Mouse (Mus musculus) stomach, embryonic 16.5 days (tissue): Measurements from ENCODE around the gene Glis3. TPM values are rescaled to one million over a fixed set of nuclear protein-coding genes. Genes with fewer than 3 reads are reported as not detected.

Experiments used
- ATAC-seq: fragments of 200-750 bp; cut with Nextera tagmentation; 2 replicates; pipeline ENCODE4 v1.8.0; 2017; ENCODE audit warnings: moderate number of reproducible peaks, moderate TSS enrichment; ENCODE audit not compliant: insufficient read depth, low FRiP score
- H3K27ac ChIP-seq: fragments of 300-500 bp; sonication (generic); 2 replicates; pipeline ENCODE4 v1.5.1; 2014; ENCODE audit warnings: low read length
- H3K27me3 ChIP-seq: fragments of 300-500 bp; sonication (generic); 2 replicates; pipeline ENCODE4 v1.6.1; 2014; ENCODE audit warnings: low read length, control low read depth, mixed read lengths; ENCODE audit not compliant: control insufficient read depth, insufficient read depth
- H3K36me3 ChIP-seq: fragments of 300-500 bp; sonication (generic); 2 replicates; pipeline ENCODE4 v1.6.1; 2014; ENCODE audit warnings: low read length; ENCODE audit not compliant: control insufficient read depth, insufficient read depth
- H3K4me1 ChIP-seq: fragments of 300-500 bp; sonication (generic); 2 replicates; pipeline ENCODE4 v1.6.1; 2014; ENCODE audit warnings: low read length, control low read depth, mixed read lengths; ENCODE audit not compliant: control insufficient read depth, insufficient read depth
- H3K4me2 ChIP-seq: fragments of 300-500 bp; sonication (generic); 2 replicates; pipeline ENCODE4 v1.6.1; 2014; ENCODE audit warnings: low read depth, low read length, mixed read lengths
- H3K4me3 ChIP-seq: fragments of 300-500 bp; sonication (generic); replicated peaks from 2 replicates; pipeline ENCODE4 v1.5.1; 2014; ENCODE audit warnings: mild to moderate bottlenecking, low read length
- H3K9ac ChIP-seq: fragments of 300-500 bp; sonication (generic); 2 replicates; pipeline ENCODE4 v1.6.1; 2014; ENCODE audit warnings: low read length
- H3K9me3 ChIP-seq: fragments of 300-500 bp; sonication (generic); replicated peaks from 2 replicates; pipeline ENCODE4 v1.6.1; 2016; ENCODE audit warnings: low read length, control low read depth; ENCODE audit not compliant: control insufficient read depth
- WGBS: fragments of 180-500 bp; shearing (Covaris S2); extraction: QIAGEN DNeasy Blood & Tissue Kit; methylation state at CpG from one replicate; pipeline ENCODE4 v1.1.7; 2014; 5-methylcytosine and 5-hydroxymethylcytosine counted together
- polyA plus RNA-seq: library from polyadenylated mRNA; unstranded; fragments of >200 nt; fragmentation: Nextera tagmentation; extraction: Ambion mirVana; gene quantifications from 2 replicates; pipeline ENCODE4 v1.2.1, GENCODE M21; 2015

Glis3 gene
- polyA plus RNA-seq, 1 experiment from 2014 or later, result 2.4 TPM

DNA sequence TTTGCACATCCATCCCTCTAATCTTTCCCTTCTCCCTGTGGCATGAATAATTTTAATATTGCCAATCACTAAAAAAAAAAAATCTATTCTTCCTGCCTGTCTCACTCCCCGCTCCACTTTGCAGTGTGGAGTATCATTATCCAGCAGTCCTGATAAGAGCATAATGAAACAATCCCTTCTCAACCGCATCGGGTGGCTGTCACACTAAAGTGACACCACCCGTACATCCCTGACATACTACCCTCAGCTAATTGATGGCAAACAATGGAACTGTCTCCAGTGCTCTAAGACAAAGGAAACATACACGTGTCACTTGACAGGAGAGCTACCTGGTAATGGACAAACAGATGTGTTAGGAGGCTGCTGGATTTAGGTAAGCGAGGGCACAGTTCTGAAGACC lies 373.8 kb downstream of the Glis3 start:
- H3K9me3 ChIP-seq, result no peaks in the 10 kb centered on the region
- H3K27ac ChIP-seq, result no peak overlapping the region
- no peaks in the 10 kb centered on the region for H3K27me3 ChIP-seq
- no peak overlapping the region for H3K9ac ChIP-seq
- H3K36me3 ChIP-seq, result no peaks in the 10 kb centered on the region
- no peak overlapping the region for H3K4me3 ChIP-seq
- no peak for ATAC-seq
- WGBS, result 59% methylated on average over 6 of the region's 6 CpGs
- H3K4me2 ChIP-seq, result no peak overlapping the region
- H3K4me1 ChIP-seq, result no peaks in the 10 kb centered on the region

GRCm38 (mm10) chr19:28305510-28305909 lies 374.4 kb downstream of the Glis3 start:
- H3K4me2 ChIP-seq, result no peak overlapping the region
- H3K36me3 ChIP-seq, result no peaks in the 10 kb centered on the region
- H3K4me1 ChIP-seq, result no peaks in the 10 kb centered on the region
- no peaks in the 10 kb centered on the region for H3K9me3 ChIP-seq
- H3K4me3 ChIP-seq, result no peak overlapping the region
- H3K9ac ChIP-seq, result no peak overlapping the region
- no peaks in the 10 kb centered on the region for H3K27me3 ChIP-seq
- 67% methylated on average over 4 of the region's 4 CpGs for WGBS
- ATAC-seq, result no peak
- no peak overlapping the region for H3K27ac ChIP-seq

DNA sequence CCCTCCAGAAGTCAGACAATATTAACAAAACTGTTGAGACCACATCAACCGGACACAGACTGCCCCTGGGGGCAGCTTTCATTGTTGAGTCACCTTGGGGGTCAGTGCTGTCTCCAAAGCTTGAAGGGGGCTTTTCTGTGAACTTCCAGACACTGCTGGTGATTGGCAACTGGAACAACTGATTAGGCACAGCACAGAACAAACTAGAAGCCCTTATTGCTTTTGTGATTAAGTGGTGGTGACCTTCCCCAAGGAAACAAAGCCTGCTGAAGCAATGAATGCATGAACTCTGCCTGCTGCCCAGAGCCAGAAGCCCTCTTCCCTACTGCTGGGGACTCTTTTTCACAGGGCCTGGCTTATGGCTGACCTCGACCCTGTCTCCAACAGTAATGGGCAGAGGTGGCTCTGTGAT lies 377.0 kb downstream of the Glis3 start:
- Histone ChIP-seq H3K36me3 (no peaks in the 10 kb centered on the region), H3K4me2 (no peak overlapping the region), H3K27ac (no peak overlapping the region), H3K27me3 (no peaks in the 10 kb centered on the region), H3K4me3 (no peak overlapping the region), H3K9me3 (no peaks in the 10 kb centered on the region), H3K4me1 (no peaks in the 10 kb centered on the region), H3K9ac (no peak overlapping the region)
- ATAC-seq, result no peak
- WGBS, result 65% methylated on average over 2 of the region's 2 CpGs

GRCm38 (mm10) chr19:28300226-28300625 lies 379.7 kb downstream of the Glis3 start:
- no peak overlapping the region for H3K9ac ChIP-seq
- no peaks in the 10 kb centered on the region for H3K36me3 ChIP-seq
- no peak overlapping the region for H3K27ac ChIP-seq
- no peaks in the 10 kb centered on the region for H3K9me3 ChIP-seq
- no peak for ATAC-seq
- no peak overlapping the region for H3K4me3 ChIP-seq
- H3K27me3 ChIP-seq, result no peaks in the 10 kb centered on the region
- H3K4me2 ChIP-seq, result no peak overlapping the region
- no peaks in the 10 kb centered on the region for H3K4me1 ChIP-seq
- WGBS, result 86% methylated on average over 8 of the region's 8 CpGs

DNA sequence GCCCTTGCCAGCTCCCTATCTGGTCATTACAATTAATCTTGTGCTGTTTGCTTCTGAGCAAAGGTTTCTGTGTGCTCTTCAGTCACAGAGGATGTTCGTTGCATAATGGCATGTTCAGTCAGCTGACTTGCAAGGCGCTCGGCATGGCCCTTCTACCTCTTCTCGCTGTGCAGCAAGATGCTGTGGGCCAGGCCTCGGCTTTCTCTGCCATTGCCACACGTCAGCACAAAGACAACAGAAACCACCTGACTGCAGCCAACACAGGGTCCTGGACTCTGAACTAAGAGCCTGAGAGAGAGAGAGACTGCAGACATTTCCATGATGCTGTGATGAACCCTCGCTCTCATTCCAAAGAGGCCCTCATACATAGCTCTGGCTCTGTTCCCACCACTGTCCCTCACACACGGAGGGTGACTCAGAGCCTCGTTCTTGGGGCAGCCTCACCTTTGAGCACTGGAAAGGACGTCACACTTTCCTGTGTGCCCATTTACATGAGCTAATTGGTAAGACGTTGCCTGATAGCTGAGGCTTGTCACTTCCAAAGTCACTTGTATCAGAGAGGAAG lies 380.6 kb downstream of the Glis3 start:
- H3K9ac ChIP-seq, result no peak overlapping the region
- H3K4me1 ChIP-seq, result no peaks in the 10 kb centered on the region
- H3K4me3 ChIP-seq, result no peak overlapping the region
- ATAC-seq, result no peak
- no peaks in the 10 kb centered on the region for H3K27me3 ChIP-seq
- no peaks in the 10 kb centered on the region for H3K9me3 ChIP-seq
- H3K36me3 ChIP-seq, result no peaks in the 10 kb centered on the region
- H3K27ac ChIP-seq, result peak overlapping the region; percentile 30; the same call in 1 of the 2 replicates
- H3K4me2 ChIP-seq, result no peak overlapping the region
- 49% methylated on average over 11 of the region's 11 CpGs for WGBS

GRCm38 (mm10) chr19:28298669-28299068 lies 381.2 kb downstream of the Glis3 start:
- ATAC-seq, result no peak
- no peaks in the 10 kb centered on the region for H3K4me1 ChIP-seq
- no peak overlapping the region for H3K4me2 ChIP-seq
- H3K27me3 ChIP-seq, result no peaks in the 10 kb centered on the region
- H3K27ac ChIP-seq, result peak overlapping the region; percentile 30; the same call in 1 of the 2 replicates
- H3K9ac ChIP-seq, result no peak overlapping the region
- no peak overlapping the region for H3K4me3 ChIP-seq
- H3K36me3 ChIP-seq, result no peaks in the 10 kb centered on the region
- WGBS, result 51% methylated on average over 9 of the region's 9 CpGs
- no peaks in the 10 kb centered on the region for H3K9me3 ChIP-seq

- no peaks in the 10 kb centered on the region for H3K27me3 ChIP-seq
These were observed 388.3 kb downstream of the Glis3 start for GRCm38 (mm10) chr19:28291596-28291995.

DNA sequence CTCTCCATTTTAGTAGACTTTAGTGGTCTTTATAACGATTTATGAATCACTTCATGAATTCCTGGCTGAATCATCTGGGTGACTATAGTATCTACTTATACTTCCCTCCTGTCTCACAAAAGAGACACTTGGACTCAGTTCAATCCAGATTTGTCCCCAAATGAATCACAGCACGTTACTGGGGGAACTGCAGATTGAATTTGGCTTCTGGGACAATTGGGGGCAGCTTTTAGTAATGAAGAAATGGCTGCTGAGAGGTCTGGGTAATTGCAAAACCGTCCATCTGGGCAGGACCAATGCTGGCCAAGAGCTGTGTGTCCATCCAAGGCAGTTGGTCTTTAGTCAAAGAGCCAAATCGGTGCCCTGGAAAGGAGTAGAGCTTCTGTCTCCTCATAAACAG lies 390.4 kb downstream of the Glis3 start:
- no peak for ATAC-seq
- H3K9ac ChIP-seq, result no peak overlapping the region
- H3K9me3 ChIP-seq, result no peaks in the 10 kb centered on the region
- H3K4me1 ChIP-seq, result no peaks in the 10 kb centered on the region
- H3K36me3 ChIP-seq, result no peaks in the 10 kb centered on the region
- no peak overlapping the region for H3K4me3 ChIP-seq
- WGBS, result 73% methylated on average over 4 of the region's 4 CpGs
- no peak overlapping the region for H3K27ac ChIP-seq
- no peak overlapping the region for H3K4me2 ChIP-seq
- no peaks in the 10 kb centered on the region for H3K27me3 ChIP-seq

More at GRCm38 (mm10) chr19:28291596-28291995, 388.3 kb downstream of the Glis3 start:
- H3K4me2 ChIP-seq, result no peak overlapping the region
- WGBS, result 66% methylated on average over 4 of the region's 4 CpGs
- no peaks in the 10 kb centered on the region for H3K9me3 ChIP-seq
- H3K36me3 ChIP-seq, result no peaks in the 10 kb centered on the region
- H3K27ac ChIP-seq, result no peak overlapping the region
- ATAC-seq, result no peak
- H3K4me3 ChIP-seq, result no peak overlapping the region
- no peak overlapping the region for H3K9ac ChIP-seq
- no peaks in the 10 kb centered on the region for H3K4me1 ChIP-seq

GRCm38 (mm10) chr19:28287431-28287830 lies 392.4 kb downstream of the Glis3 start:
- H3K9ac ChIP-seq, result no peak overlapping the region
- no peak overlapping the region for H3K4me2 ChIP-seq
- no peaks in the 10 kb centered on the region for H3K36me3 ChIP-seq
- no peak overlapping the region for H3K4me3 ChIP-seq
- WGBS, result 38% methylated on average over 2 of the region's 2 CpGs
- H3K27ac ChIP-seq, result no peak overlapping the region
- ATAC-seq, result no peak
- no peaks in the 10 kb centered on the region for H3K4me1 ChIP-seq
- H3K9me3 ChIP-seq, result no peaks in the 10 kb centered on the region
- no peaks in the 10 kb centered on the region for H3K27me3 ChIP-seq
